Mouse (Mus musculus): ENCODE data around the gene Dpy19l1. TPM values are rescaled to one million over a fixed set of nuclear protein-coding genes. Genes with fewer than 3 reads are reported as not detected.

The Dpy19l1 gene
- 6.6 and 8.3 TPM in 2 replicates for polyA plus RNA-seq (2015; fragmentation: Nextera tagmentation; extraction: Ambion mirVana)

GRCm38 (mm10) chr9:24503067-24503857 is at the start of gene Dpy19l1:
Dpy19l1 (minus strand) TSS chr9:24503140.
- H3K9me3 ChIP-seq = no peaks in the 10 kb centered on the region
- H3K36me3 ChIP-seq = no peaks in the 10 kb centered on the region
- H3K4me3 ChIP-seq (replicated peaks) = peak within 1 kb of the TSS; percentile 74
- WGBS = under 1% methylated on average over 91 of the region's 99 CpGs
- peaks cover 25% of the 10 kb centered on the region for H3K4me1 ChIP-seq (replicated peaks)
- H3K4me2 ChIP-seq (replicated peaks) = peak within 1 kb of the TSS; percentile 68
- H3K27ac ChIP-seq = peak within 1 kb of the TSS; percentile 87
- H3K27me3 ChIP-seq = no peaks in the 10 kb centered on the region
- peak; percentile 98 for ATAC-seq
- peak within 1 kb of the TSS; percentile 83 for H3K9ac ChIP-seq (replicated peaks)

- no peaks in the 10 kb centered on the region for H3K36me3 ChIP-seq
- no peaks in the 10 kb centered on the region for H3K9me3 ChIP-seq
- no peak overlapping the region for H3K4me2 ChIP-seq (replicated peaks)
- no peak for ATAC-seq
- H3K27me3 ChIP-seq = no peaks in the 10 kb centered on the region
- H3K4me3 ChIP-seq (replicated peaks) = no peak overlapping the region
- 49% methylated on average over 2 of the region's 2 CpGs for WGBS
- H3K27ac ChIP-seq = no peak overlapping the region
- H3K9ac ChIP-seq (replicated peaks) = no peak overlapping the region
- no peaks in the 10 kb centered on the region for H3K4me1 ChIP-seq (replicated peaks)
Measured at GRCm38 (mm10) chr9:24538159-24538558, 35.2 kb upstream of the Dpy19l1 start.

DNA sequence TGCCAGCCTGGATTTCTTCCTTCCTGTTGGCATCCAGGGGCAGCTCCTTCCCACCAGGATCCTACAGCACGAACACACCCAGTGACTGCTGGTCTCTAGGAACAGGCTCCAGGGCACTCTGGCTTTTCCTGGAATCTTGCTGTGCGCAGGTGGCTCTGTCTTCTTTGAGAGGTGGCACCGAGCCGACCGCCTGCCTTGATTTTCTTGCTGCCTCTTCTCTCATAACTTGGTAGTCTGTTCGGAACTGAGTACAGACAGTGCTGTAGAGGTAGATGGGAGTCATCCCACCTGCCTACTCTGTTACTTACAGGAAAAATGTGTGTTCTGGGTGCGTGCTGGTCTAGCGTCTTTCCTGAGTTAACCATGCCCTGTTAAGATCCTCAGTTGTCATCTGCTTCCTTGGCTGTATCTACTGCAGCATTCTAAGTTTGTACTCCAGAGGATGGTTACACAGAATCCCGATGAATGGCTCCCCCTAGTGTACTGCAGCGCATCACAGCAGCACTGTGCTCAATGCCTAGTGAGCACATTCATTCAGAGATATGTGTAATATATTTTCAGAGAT is 13.7 kb upstream of the Dpy19l1 start:
- Histone ChIP-seq H3K4me1 (replicated peaks) (no peaks in the 10 kb centered on the region), H3K9me3 (no peaks in the 10 kb centered on the region), H3K27ac (no peak overlapping the region), H3K9ac (replicated peaks) (no peak overlapping the region), H3K36me3 (no peaks in the 10 kb centered on the region), H3K4me2 (replicated peaks) (no peak overlapping the region), H3K27me3 (no peaks in the 10 kb centered on the region), H3K4me3 (replicated peaks) (no peak overlapping the region)
- peak; percentile 88 for ATAC-seq
- WGBS = 60% methylated on average over 10 of the region's 10 CpGs

GRCm38 (mm10) chr9:24514078-24514469 is 11.1 kb upstream of the Dpy19l1 start:
- Histone ChIP-seq H3K4me2 (replicated peaks) (no peak overlapping the region), H3K36me3 (no peaks in the 10 kb centered on the region), H3K4me1 (replicated peaks) (no peaks in the 10 kb centered on the region), H3K27ac (no peak overlapping the region), H3K27me3 (no peaks in the 10 kb centered on the region), H3K9ac (replicated peaks) (no peak overlapping the region), H3K4me3 (replicated peaks) (no peak overlapping the region), H3K9me3 (no peaks in the 10 kb centered on the region)
- WGBS = 77% methylated on average over 5 of the region's 5 CpGs
- no peak for ATAC-seq

GRCm38 (mm10) chr9:24513290-24514077 is 10.5 kb upstream of the Dpy19l1 start:
- Histone ChIP-seq H3K27me3 (no peaks in the 10 kb centered on the region), H3K4me2 (replicated peaks) (no peak overlapping the region), H3K27ac (no peak overlapping the region), H3K36me3 (no peaks in the 10 kb centered on the region), H3K4me3 (replicated peaks) (no peak overlapping the region), H3K9me3 (no peaks in the 10 kb centered on the region), H3K9ac (replicated peaks) (no peak overlapping the region), H3K4me1 (replicated peaks) (no peaks in the 10 kb centered on the region)
- 74% methylated on average over 9 of the region's 9 CpGs for WGBS
- no peak for ATAC-seq

GRCm38 (mm10) chr9:24512121-24512539 is 9.2 kb upstream of the Dpy19l1 start:
- Histone ChIP-seq H3K27me3 (no peaks in the 10 kb centered on the region), H3K4me2 (replicated peaks) (no peak overlapping the region), H3K4me1 (replicated peaks) (no peaks in the 10 kb centered on the region), H3K27ac (no peak overlapping the region), H3K4me3 (replicated peaks) (no peak overlapping the region), H3K9ac (replicated peaks) (no peak overlapping the region), H3K36me3 (no peaks in the 10 kb centered on the region), H3K9me3 (no peaks in the 10 kb centered on the region)
- ATAC-seq = no peak
- 90% methylated on average over 5 of the region's 5 CpGs for WGBS

DNA sequence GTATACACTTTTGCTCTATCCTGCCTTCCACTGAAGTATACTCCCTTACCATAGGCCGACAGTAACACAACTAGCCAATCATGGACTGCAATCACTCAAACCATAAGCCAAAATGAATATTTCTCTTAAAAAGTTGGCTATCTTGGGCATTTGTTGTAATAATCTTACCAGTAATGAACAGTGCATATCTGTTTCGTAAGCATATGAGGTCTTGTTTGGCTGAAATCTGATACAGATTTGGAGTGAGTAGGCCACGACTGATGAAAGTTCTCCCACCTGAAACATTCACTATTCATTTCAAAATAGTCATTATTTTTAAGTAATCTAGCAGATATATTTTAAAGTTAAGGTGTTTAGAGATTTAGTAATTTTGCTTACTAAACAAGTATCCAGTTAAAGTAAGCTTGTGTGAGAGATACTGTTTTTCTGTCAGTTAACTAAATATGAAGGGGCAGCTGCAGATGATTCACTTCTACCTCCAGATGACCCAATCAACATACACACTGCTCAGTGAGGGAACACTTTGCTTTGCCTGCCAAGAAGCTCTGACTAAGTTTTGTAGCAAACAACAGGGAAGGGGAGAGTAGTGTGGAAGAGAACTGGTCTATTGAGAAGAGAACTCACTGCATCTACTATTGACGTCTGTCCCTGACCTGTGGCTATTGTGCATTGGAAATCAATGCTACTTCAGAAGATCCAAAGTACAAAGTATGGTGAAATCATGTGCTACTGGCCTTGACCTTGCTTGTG is 8.6 kb upstream of the Dpy19l1 start:
- WGBS = 91% methylated on average over 4 of the region's 4 CpGs
- H3K9ac ChIP-seq (replicated peaks) = no peak overlapping the region
- no peaks in the 10 kb centered on the region for H3K27me3 ChIP-seq
- H3K36me3 ChIP-seq = no peaks in the 10 kb centered on the region
- H3K4me1 ChIP-seq (replicated peaks) = no peaks in the 10 kb centered on the region
- no peaks in the 10 kb centered on the region for H3K9me3 ChIP-seq
- no peak for ATAC-seq
- no peak overlapping the region for H3K27ac ChIP-seq
- no peak overlapping the region for H3K4me3 ChIP-seq (replicated peaks)
- no peak overlapping the region for H3K4me2 ChIP-seq (replicated peaks)

GRCm38 (mm10) chr9:24508880-24509279 is 5.9 kb upstream of the Dpy19l1 start:
- Histone ChIP-seq H3K9ac (replicated peaks) (no peak overlapping the region), H3K9me3 (no peaks in the 10 kb centered on the region), H3K27me3 (no peaks in the 10 kb centered on the region), H3K36me3 (no peaks in the 10 kb centered on the region), H3K4me3 (replicated peaks) (no peak overlapping the region), H3K4me1 (replicated peaks) (no peaks in the 10 kb centered on the region), H3K27ac (no peak overlapping the region), H3K4me2 (replicated peaks) (no peak overlapping the region)
- ATAC-seq = no peak
- WGBS = 84% methylated on average over 4 of the region's 4 CpGs

GRCm38 (mm10) chr9:24506510-24506909 is 3.6 kb upstream of the Dpy19l1 start:
- Histone ChIP-seq H3K4me2 (replicated peaks) (no peak overlapping the region), H3K4me3 (replicated peaks) (no peak overlapping the region), H3K9ac (replicated peaks) (no peak overlapping the region), H3K27ac (no peak overlapping the region), H3K27me3 (no peaks in the 10 kb centered on the region), H3K9me3 (no peaks in the 10 kb centered on the region), H3K4me1 (replicated peaks) (peaks cover 10% of the 10 kb centered on the region), H3K36me3 (no peaks in the 10 kb centered on the region)
- no peak for ATAC-seq

DNA sequence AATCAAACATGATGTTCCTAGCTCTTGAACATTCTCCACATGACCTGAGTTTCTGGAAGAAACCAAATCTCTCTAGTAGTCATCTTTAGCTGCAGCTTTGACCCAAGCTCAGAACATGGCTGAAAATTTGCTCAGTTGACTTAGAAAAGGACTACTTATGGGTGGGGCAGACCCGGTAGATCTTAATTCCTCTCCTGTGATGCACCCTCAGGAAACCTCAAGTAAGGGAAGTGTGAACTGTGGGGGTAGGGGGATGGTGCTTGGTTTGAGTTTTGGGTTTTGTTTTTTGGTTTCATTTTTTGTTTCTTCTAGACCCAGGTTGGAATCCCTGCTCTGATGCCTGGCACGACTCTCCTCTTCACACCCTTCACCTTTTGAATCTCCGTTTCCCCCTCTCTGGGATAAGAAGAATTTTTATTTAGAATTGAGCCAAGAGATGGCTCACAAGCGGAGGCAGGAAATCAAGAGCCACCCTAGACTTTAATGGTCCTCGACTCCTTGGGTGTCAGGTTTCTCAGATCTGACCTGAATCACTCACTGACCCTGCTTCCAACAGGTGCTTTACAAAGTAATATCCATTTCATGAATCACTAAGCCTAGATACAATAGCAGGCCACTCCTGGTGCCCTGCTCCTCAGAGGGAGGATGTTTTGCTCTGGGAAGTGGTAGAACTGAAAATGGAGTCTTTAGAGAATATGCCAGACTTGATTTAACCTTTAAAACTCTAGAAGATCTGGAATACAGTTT is 2.2 kb upstream of the Dpy19l1 start:
- no peaks in the 10 kb centered on the region for H3K9me3 ChIP-seq
- no peaks in the 10 kb centered on the region for H3K36me3 ChIP-seq
- no peak overlapping the region for H3K4me3 ChIP-seq (replicated peaks)
- WGBS = 80% methylated on average over 5 of the region's 5 CpGs
- ATAC-seq = no peak
- no peak overlapping the region for H3K4me2 ChIP-seq (replicated peaks)
- H3K9ac ChIP-seq (replicated peaks) = no peak overlapping the region
- H3K27ac ChIP-seq = no peak overlapping the region
- peaks cover 20% of the 10 kb centered on the region for H3K4me1 ChIP-seq (replicated peaks)
- no peaks in the 10 kb centered on the region for H3K27me3 ChIP-seq

DNA sequence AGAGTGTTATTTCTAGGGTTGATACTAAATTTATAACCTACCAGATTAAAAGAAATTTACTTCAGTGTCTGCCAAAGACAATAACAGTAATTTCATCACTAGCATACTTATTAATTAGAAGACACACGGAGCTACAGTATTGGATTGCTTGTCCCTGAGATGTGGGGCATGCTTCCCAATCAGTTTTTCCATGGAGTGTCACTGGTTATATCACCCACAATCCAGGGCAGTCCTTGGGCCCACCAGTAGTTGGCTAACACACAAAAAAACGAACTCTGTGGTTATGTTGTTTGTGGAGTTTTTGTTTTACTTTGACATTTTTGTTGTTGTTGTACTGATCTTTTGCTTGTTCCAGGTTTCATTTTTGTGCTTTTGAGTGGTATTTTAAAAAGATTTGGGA is 1.4 kb upstream of the Dpy19l1 start:
- peaks cover 24% of the 10 kb centered on the region for H3K4me1 ChIP-seq (replicated peaks)
- ATAC-seq = no peak
- H3K27ac ChIP-seq = no peak overlapping the region
- no peak overlapping the region for H3K4me3 ChIP-seq (replicated peaks)
- H3K36me3 ChIP-seq = no peaks in the 10 kb centered on the region
- WGBS = 75% methylated on average over 2 of the region's 2 CpGs
- no peak overlapping the region for H3K9ac ChIP-seq (replicated peaks)
- H3K4me2 ChIP-seq (replicated peaks) = no peak overlapping the region
- H3K27me3 ChIP-seq = no peaks in the 10 kb centered on the region
- no peaks in the 10 kb centered on the region for H3K9me3 ChIP-seq
